Mouse (Mus musculus): ENCODE results near the gene Prok2. TPM values are rescaled to one million over a fixed set of nuclear protein-coding genes. Genes with fewer than 3 reads are reported as not detected.
A peak's percentile ranks its signal among the peaks of the same experiment; 100 is the strongest.

Gene Prok2
- total RNA-seq, 1 experiment from 2014 or later: not detected

- ATAC-seq (replicated peaks; ENCODE audit: low read depth, poor library complexity, severe bottlenecking): no peak
These were observed 33.0 kb downstream of the Prok2 start for GRCm38 (mm10) chr6:99692916-99693841.

- ATAC-seq (replicated peaks; ENCODE audit: low read depth, poor library complexity, severe bottlenecking): 0 out of 2 replicates have a peak, but pooled peaks have one; percentile 29
These were observed 33.8 kb downstream of the Prok2 start, which contains the start of gene Gpr27 for GRCm38 (mm10) chr6:99692206-99692915. TSS of gene Gpr27 (plus strand) at chr6:99692679.

- ATAC-seq (replicated peaks; ENCODE audit: low read depth, poor library complexity, severe bottlenecking): no peak
These were observed 34.5 kb downstream of the Prok2 start for GRCm38 (mm10) chr6:99691666-99692205.

- no peak for ATAC-seq (replicated peaks; ENCODE audit: low read depth, poor library complexity, severe bottlenecking)
These were observed 37.7 kb downstream of the Prok2 start for GRCm38 (mm10) chr6:99688513-99688912.

GRCm38 (mm10) chr6:99684899-99685298, 41.3 kb downstream of the Prok2 start:
- ATAC-seq (replicated peaks; ENCODE audit: low read depth, poor library complexity, severe bottlenecking): peak; percentile 84

GRCm38 (mm10) chr6:99683974-99684373, 42.2 kb downstream of the Prok2 start:
- no peak for ATAC-seq (replicated peaks; ENCODE audit: low read depth, poor library complexity, severe bottlenecking)

GRCm38 (mm10) chr6:99678108-99678507, 48.1 kb downstream of the Prok2 start:
- ATAC-seq (replicated peaks; ENCODE audit: low read depth, poor library complexity, severe bottlenecking): no peak

GRCm38 (mm10) chr6:99677325-99677724, 48.9 kb downstream of the Prok2 start:
- ATAC-seq (replicated peaks; ENCODE audit: low read depth, poor library complexity, severe bottlenecking): no peak

- no peak for ATAC-seq (replicated peaks; ENCODE audit: low read depth, poor library complexity, severe bottlenecking)
These were observed 51.7 kb downstream of the Prok2 start for GRCm38 (mm10) chr6:99674482-99674881.

GRCm38 (mm10) chr6:99671768-99672167, 54.4 kb downstream of the Prok2 start:
- ATAC-seq (replicated peaks; ENCODE audit: low read depth, poor library complexity, severe bottlenecking): no peak

GRCm38 (mm10) chr6:99670481-99671119, 55.6 kb downstream of the Prok2 start:
- peak; percentile 64 for ATAC-seq (replicated peaks; ENCODE audit: low read depth, poor library complexity, severe bottlenecking)

- ATAC-seq (replicated peaks; ENCODE audit: low read depth, poor library complexity, severe bottlenecking): no peak
These were observed 56.5 kb downstream of the Prok2 start for GRCm38 (mm10) chr6:99669481-99670325.

- peak; percentile 67 for ATAC-seq (replicated peaks; ENCODE audit: low read depth, poor library complexity, severe bottlenecking)
These were observed 58.9 kb downstream of the Prok2 start for GRCm38 (mm10) chr6:99667290-99667689.

GRCm38 (mm10) chr6:99666318-99667171, 59.6 kb downstream of the Prok2 start, which contains the start of the genes Eif4e3 and Gm20696:
TSS of gene Eif4e3 (minus strand) at chr6:99666771.
TSS of gene Gm20696 (minus strand) at chr6:99666797.
- peak; percentile 43 for ATAC-seq (replicated peaks; ENCODE audit: low read depth, poor library complexity, severe bottlenecking)

GRCm38 (mm10) chr6:99665457-99666317, 60.5 kb downstream of the Prok2 start:
- 0 out of 2 replicates have a peak, but pooled peaks have one; percentile 13 for ATAC-seq (replicated peaks; ENCODE audit: low read depth, poor library complexity, severe bottlenecking)

GRCm38 (mm10) chr6:99663232-99663631, 63.0 kb downstream of the Prok2 start:
- no peak for ATAC-seq (replicated peaks; ENCODE audit: low read depth, poor library complexity, severe bottlenecking)
